Mouse (Mus musculus) midbrain, embryonic 13.5 days (tissue): ENCODE data around the gene Maff. TPM values are rescaled to one million over a fixed set of nuclear protein-coding genes. Genes with fewer than 3 reads are reported as not detected.

Source experiments
- ATAC-seq: fragments of 200-750 bp; cut with Nextera tagmentation; 2 replicates; pipeline ENCODE4 v1.8.0; 2017; ENCODE audit warnings: mild to moderate bottlenecking, moderate TSS enrichment, moderate library complexity
- H3K27ac ChIP-seq: fragments of 300-500 bp; sonication (generic); 2 replicates; pipeline ENCODE4 v1.5.1; 2015; ENCODE audit warnings: inconsistent platforms, mild to moderate bottlenecking, moderate library complexity
- H3K27me3 ChIP-seq: fragments of 300-500 bp; sonication (generic); 2 replicates; pipeline ENCODE4 v1.6.1; 2015; ENCODE audit warnings: mild to moderate bottlenecking, inconsistent platforms
- H3K36me3 ChIP-seq: fragments of 300-500 bp; sonication (generic); 2 replicates; pipeline ENCODE4 v1.6.1; 2015; ENCODE audit warnings: mild to moderate bottlenecking, inconsistent platforms
- H3K4me1 ChIP-seq: fragments of 300-500 bp; sonication (generic); replicated peaks from 2 replicates; pipeline ENCODE4 v1.6.1; 2015; ENCODE audit warnings: inconsistent platforms
- H3K4me2 ChIP-seq: fragments of 300-500 bp; sonication (generic); replicated peaks from 2 replicates; pipeline ENCODE4 v1.6.1; 2015; ENCODE audit warnings: moderate library complexity, mild to moderate bottlenecking, inconsistent platforms
- H3K4me3 ChIP-seq: fragments of 300-500 bp; sonication (generic); replicated peaks from 2 replicates; pipeline ENCODE4 v1.5.1; 2015; ENCODE audit warnings: mild to moderate bottlenecking, inconsistent platforms
- H3K9ac ChIP-seq: fragments of 300-500 bp; sonication (generic); replicated peaks from 2 replicates; pipeline ENCODE4 v1.6.1; 2015; ENCODE audit warnings: mild to moderate bottlenecking, inconsistent platforms
- H3K9me3 ChIP-seq: fragments of 300-500 bp; sonication (generic); 2 replicates; pipeline ENCODE4 v1.6.1; 2016; ENCODE audit warnings: mild to moderate bottlenecking, inconsistent platforms
- WGBS: fragments of 180-500 bp; shearing (Covaris S2); methylation state at CpG from one replicate; pipeline ENCODE4 v1.1.7; 2015; 5-methylcytosine and 5-hydroxymethylcytosine counted together
- polyA plus RNA-seq: library from polyadenylated mRNA; unstranded; fragments of >200 nt; fragmentation: Nextera tagmentation; extraction: Ambion mirVana; gene quantifications from 2 replicates; pipeline ENCODE4 v1.2.1, GENCODE M21; 2015

The Maff gene
- polyA plus RNA-seq, 1 experiment from 2014 or later: 0.79 TPM

DNA sequence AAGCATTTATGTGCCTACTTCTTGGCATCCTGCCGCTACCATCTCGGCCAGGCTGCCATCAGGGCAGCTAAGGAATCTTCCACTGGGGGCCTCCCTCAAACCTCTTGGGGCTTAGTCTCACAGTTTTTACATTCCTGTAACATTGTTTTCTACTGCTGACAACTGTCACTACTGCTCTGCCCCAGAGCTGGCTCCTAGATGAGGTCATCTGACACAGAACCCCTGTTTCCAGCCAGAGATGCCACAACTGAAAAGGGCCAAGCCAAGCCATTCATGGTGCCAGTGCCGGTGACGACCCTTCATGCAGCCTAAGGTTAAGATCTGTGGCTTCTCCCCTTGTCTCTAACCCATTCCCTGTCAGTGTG lies 22.6 kb upstream of the Maff start:
- H3K9ac ChIP-seq: no peak overlapping the region
- no peaks in the 10 kb centered on the region for H3K9me3 ChIP-seq
- 83% methylated on average over 4 of the region's 4 CpGs for WGBS
- H3K4me1 ChIP-seq: peaks cover 27% of the 10 kb centered on the region
- no peaks in the 10 kb centered on the region for H3K36me3 ChIP-seq
- no peak overlapping the region for H3K4me2 ChIP-seq
- 0 out of 2 replicates have a peak overlapping the region, but pooled peaks have one; percentile 10 for H3K27ac ChIP-seq
- ATAC-seq: no peak
- H3K27me3 ChIP-seq: no peaks in the 10 kb centered on the region
- no peak overlapping the region for H3K4me3 ChIP-seq

DNA sequence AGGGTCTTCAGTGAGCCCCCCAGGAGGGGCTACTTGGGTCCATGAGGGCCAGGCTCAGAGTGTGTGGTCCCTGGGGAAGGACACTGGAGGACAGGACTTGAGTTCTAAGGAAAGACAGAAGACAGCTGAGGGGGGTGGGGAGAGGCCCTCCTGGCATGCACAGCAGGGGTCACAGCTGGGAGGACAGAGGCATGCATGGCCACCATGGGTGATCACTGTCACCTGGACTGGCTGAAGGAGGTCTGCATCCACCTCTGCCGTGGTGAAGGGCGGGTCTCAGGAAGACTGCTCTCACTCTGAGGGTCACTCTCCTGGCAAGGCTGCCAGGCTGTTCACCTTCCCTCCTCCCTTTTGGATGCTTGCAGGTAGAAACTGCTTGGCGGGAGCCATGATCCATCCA lies 22.0 kb upstream of the Maff start:
- ATAC-seq: no peak
- WGBS: 77% methylated on average over 3 of the region's 3 CpGs

GRCm38 (mm10) chr15:79325742-79326141 lies 20.7 kb upstream of the Maff start:
- ATAC-seq: no peak
- H3K4me3 ChIP-seq: no peak overlapping the region
- 84% methylated on average over 3 of the region's 3 CpGs for WGBS
- 0 out of 2 replicates have a peak overlapping the region, but pooled peaks have one; percentile 22 for H3K4me2 ChIP-seq
- H3K9ac ChIP-seq: 0 out of 2 replicates have a peak overlapping the region, but pooled peaks have one; percentile 28
- no peaks in the 10 kb centered on the region for H3K36me3 ChIP-seq
- no peaks in the 10 kb centered on the region for H3K9me3 ChIP-seq
- H3K27me3 ChIP-seq: no peaks in the 10 kb centered on the region
- H3K4me1 ChIP-seq: peaks cover 27% of the 10 kb centered on the region
- no peak overlapping the region for H3K27ac ChIP-seq

More for the DNA sequence above, 22.0 kb upstream of the Maff start:
- no peak overlapping the region for H3K4me3 ChIP-seq
- no peaks in the 10 kb centered on the region for H3K9me3 ChIP-seq
- peaks cover 27% of the 10 kb centered on the region for H3K4me1 ChIP-seq
- H3K9ac ChIP-seq: no peak overlapping the region
- 0 out of 2 replicates have a peak overlapping the region, but pooled peaks have one; percentile 10 for H3K27ac ChIP-seq
- no peak overlapping the region for H3K4me2 ChIP-seq
- H3K27me3 ChIP-seq: no peaks in the 10 kb centered on the region
- H3K36me3 ChIP-seq: no peaks in the 10 kb centered on the region

- Histone ChIP-seq H3K36me3 (no peaks in the 10 kb centered on the region), H3K27me3 (no peaks in the 10 kb centered on the region), H3K27ac (0 out of 2 replicates have a peak overlapping the region, but pooled peaks have one; percentile 89), H3K4me3 (no peak overlapping the region), H3K9ac (no peak overlapping the region), H3K4me1 (peaks cover 27% of the 10 kb centered on the region), H3K4me2 (peak overlapping the region; percentile 22; the same call in 1 of the 2 replicates), H3K9me3 (no peaks in the 10 kb centered on the region)
- WGBS: 73% methylated on average over 4 of the region's 4 CpGs
- ATAC-seq: no peak
These were observed 20.2 kb upstream of the Maff start for GRCm38 (mm10) chr15:79326264-79326663.

DNA sequence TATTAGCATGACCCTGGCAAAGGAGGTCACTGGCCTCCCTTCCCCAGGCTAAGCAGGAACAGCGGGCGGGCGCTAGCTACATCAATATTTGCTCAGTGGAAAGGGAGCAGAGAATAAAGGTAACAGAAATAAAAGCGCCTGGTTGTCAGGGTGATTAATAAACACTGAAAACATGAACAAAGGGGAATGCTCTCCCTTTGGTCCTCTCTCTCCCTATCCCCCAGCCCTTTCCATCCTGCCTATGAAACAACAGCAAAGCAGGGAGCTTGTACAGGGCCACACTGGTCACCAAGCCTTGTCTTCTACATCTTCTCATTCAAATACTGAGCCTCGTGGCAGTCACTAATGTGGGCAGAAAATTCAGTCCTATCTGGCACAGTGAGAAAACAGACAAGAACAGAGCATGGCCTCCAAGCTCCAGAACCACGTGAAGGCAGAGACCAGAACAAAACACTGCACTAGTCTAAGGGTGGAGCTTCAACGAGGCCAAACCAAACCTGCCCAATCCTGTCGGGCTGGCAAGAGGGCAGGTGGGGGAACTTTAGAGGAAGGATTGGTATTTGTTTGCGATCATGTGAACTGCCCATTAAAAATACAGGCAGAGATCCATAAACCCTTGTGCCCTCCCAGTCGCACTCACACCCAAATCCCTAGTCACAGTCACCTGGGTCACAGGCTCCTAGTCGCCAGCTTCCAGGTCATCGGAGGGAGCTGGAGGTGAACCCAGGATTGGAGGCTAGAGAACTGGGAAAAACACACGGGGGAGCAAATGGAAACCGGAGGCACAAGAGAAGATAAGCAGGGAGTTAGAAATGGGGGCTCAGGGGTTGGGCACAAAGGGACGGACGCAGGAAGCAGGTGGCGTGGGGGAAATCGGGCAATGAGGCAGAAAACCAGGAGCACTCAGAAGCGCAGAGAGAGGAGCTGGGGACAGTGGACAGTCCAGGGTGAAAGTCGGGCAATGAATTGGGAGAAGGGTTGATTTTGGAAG lies 19.2 kb upstream of the Maff start:
- peak overlapping the region; percentile 49 for H3K4me3 ChIP-seq
- peak; percentile 24; the same call in 1 of the 2 replicates for ATAC-seq
- 6% methylated on average over 20 of the region's 20 CpGs for WGBS
- no peaks in the 10 kb centered on the region for H3K9me3 ChIP-seq
- peak overlapping the region; percentile 75 for H3K9ac ChIP-seq
- H3K27me3 ChIP-seq: no peaks in the 10 kb centered on the region
- H3K4me1 ChIP-seq: peaks cover 27% of the 10 kb centered on the region
- peak overlapping the region; percentile 74 for H3K4me2 ChIP-seq
- peak overlapping the region; percentile 89 for H3K27ac ChIP-seq
- H3K36me3 ChIP-seq: no peaks in the 10 kb centered on the region

DNA sequence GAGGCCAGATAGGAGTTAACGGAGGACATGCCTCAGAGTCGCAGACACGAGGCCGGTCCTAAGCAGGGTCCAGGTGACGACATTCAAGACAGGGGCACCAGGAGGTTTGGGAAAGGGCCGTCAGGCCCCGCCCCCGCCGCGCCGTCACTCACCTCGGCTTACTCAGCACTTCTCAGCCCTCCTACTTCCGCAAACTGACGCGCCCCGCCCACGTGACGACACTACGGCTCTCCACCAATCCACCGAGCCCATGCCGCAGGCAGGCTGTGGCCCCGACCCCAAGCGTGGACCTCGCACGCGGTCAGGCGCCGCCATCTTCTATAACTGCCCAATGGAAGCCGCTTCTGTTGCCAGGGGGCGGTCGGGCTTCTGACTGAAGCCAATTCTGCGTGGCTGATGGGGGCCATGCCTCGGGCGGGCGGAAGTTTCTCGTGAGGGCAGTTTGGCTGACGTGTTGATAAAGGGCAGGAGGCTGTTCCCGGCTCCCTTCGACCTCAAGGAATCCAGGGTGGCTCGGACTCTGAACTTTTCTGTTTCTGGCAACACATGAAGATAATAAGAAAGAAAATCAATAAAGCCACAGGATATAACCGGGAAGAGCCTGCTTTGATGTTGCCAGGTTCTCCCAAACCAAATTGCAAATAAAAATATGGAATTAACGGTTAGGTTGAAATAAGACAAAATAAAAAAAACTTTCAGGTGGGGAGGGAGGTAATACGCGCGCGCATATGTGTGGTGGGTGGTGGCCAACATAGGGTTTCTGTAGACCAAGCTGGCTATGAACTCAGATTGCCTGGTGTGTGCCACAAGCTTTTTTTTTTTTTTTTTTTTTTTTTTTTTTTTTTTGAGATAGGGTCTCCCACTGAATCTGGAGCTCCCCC lies 18.1 kb upstream of the Maff start, which contains the start of gene Pla2g6:
Pla2g6 (minus strand) TSS at position 333 of the 881 bp plus-strand sequence.
- peak within 1 kb of the TSS; percentile 49 for H3K4me3 ChIP-seq
- peak within 1 kb of the TSS; percentile 89 for H3K27ac ChIP-seq
- peak; percentile 97 for ATAC-seq
- peaks cover 27% of the 10 kb centered on the region for H3K4me1 ChIP-seq
- no peaks in the 10 kb centered on the region for H3K9me3 ChIP-seq
- H3K36me3 ChIP-seq: no peaks in the 10 kb centered on the region
- peak within 1 kb of the TSS; percentile 75 for H3K9ac ChIP-seq
- peak within 1 kb of the TSS; percentile 74 for H3K4me2 ChIP-seq
- no peaks in the 10 kb centered on the region for H3K27me3 ChIP-seq
- 5% methylated on average over 46 of the region's 46 CpGs for WGBS

DNA sequence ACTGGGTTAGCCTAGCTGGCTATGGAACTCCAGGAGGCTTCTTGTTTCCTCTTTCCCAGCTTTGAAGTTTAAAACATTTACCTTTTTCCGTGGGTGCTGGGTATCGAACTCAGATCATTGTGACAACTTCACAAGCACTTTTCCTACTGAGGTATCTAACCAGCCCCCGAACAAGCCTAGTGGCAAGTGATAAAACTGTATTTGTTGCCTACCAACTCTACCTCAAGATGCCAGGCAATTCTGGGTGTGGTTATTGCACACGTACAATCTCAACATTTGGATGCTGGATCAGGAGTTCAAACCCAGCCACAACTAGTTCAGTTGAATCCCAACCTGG lies 17.5 kb upstream of the Maff start:
- ATAC-seq: no peak
- Histone ChIP-seq H3K4me1 (peaks cover 27% of the 10 kb centered on the region), H3K27me3 (no peaks in the 10 kb centered on the region), H3K9me3 (no peaks in the 10 kb centered on the region), H3K9ac (no peak overlapping the region), H3K27ac (no peak overlapping the region), H3K36me3 (no peaks in the 10 kb centered on the region), H3K4me2 (peak overlapping the region; percentile 74; the same call in 1 of the 2 replicates), H3K4me3 (no peak overlapping the region)
- 93% methylated on average over 4 of the region's 4 CpGs for WGBS

DNA sequence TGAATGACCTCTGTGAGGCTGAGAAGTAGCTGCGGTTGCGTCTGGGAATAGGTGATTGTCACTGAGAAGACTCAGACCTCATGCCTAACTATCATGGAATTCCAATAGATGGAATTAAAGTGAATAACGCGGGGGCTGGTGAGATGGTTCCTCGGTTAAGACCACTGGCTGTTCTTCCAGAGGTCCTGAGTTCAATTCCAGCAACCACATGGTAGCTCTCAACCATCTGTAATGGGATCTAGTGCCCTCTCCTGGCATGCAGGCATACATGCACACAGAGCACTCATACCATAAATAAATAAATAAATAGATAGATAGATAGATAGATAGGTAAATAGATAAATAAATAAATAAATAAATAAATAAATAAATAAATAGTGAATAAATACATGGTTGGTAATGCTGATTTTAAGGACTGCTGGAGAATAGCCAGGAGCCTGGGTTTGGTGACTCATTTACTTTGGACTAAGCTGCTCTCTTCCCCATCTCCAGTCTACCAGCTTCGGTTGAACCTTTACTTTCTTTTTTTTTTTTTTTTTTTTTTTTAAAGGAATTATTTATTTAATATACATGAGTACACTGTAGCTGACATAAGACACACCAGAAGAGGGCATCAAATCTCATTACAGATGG lies 17.0 kb upstream of the Maff start:
- no peak overlapping the region for H3K27ac ChIP-seq
- H3K4me2 ChIP-seq: no peak overlapping the region
- ATAC-seq: no peak
- H3K9me3 ChIP-seq: no peaks in the 10 kb centered on the region
- H3K9ac ChIP-seq: no peak overlapping the region
- 91% methylated on average over 6 of the region's 6 CpGs for WGBS
- H3K36me3 ChIP-seq: no peaks in the 10 kb centered on the region
- no peaks in the 10 kb centered on the region for H3K27me3 ChIP-seq
- no peak overlapping the region for H3K4me3 ChIP-seq
- peaks cover 27% of the 10 kb centered on the region for H3K4me1 ChIP-seq

DNA sequence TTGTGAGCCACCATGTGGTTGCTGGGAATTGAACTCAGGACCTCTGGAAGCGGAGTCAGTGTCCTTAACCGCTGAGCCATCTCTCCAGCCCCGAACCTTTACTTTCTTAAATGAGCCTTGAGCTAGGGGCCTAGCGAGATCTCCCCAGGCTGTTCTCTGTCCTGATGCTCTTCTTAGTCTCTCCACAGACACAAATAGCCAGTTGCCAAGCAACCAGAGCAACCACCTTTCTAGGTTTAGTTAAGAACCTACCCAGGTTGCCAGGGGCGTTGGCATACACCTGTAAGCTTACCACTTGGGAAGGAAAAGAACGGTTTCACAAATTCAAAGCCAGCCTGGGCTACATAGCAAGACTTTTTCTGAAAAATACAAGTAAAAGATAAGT lies 16.4 kb upstream of the Maff start:
- Histone ChIP-seq H3K36me3 (no peaks in the 10 kb centered on the region), H3K4me1 (peaks cover 29% of the 10 kb centered on the region), H3K9me3 (no peaks in the 10 kb centered on the region), H3K9ac (no peak overlapping the region), H3K27ac (no peak overlapping the region), H3K4me2 (no peak overlapping the region), H3K27me3 (no peaks in the 10 kb centered on the region), H3K4me3 (no peak overlapping the region)
- no peak for ATAC-seq
- WGBS: 88% methylated on average over 6 of the region's 6 CpGs

DNA sequence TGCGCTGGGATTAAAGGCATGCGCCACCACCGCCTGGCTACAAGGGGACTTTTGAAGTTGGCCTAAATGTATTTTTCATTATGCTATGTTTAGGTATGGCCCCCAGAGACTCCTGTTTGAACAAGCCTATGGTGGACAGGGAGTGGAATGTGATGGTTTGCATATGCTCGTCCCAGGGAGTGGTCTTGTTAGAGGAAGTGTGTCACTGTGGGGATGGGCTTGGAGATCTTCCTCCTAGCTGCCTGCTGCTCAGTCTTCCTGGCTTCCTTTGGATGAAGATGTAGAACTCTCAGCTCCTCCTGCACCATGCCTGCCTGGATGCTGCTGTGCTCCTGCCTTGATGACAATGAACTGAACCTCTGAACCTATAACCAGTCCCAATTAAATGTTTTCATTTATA lies 15.9 kb upstream of the Maff start:
- no peak overlapping the region for H3K9ac ChIP-seq
- no peak overlapping the region for H3K4me2 ChIP-seq
- ATAC-seq: no peak
- H3K4me3 ChIP-seq: no peak overlapping the region
- no peak overlapping the region for H3K27ac ChIP-seq
- no peaks in the 10 kb centered on the region for H3K36me3 ChIP-seq
- H3K9me3 ChIP-seq: no peaks in the 10 kb centered on the region
- WGBS: 79% methylated on average over 4 of the region's 4 CpGs
- no peaks in the 10 kb centered on the region for H3K27me3 ChIP-seq
- H3K4me1 ChIP-seq: peaks cover 29% of the 10 kb centered on the region

DNA sequence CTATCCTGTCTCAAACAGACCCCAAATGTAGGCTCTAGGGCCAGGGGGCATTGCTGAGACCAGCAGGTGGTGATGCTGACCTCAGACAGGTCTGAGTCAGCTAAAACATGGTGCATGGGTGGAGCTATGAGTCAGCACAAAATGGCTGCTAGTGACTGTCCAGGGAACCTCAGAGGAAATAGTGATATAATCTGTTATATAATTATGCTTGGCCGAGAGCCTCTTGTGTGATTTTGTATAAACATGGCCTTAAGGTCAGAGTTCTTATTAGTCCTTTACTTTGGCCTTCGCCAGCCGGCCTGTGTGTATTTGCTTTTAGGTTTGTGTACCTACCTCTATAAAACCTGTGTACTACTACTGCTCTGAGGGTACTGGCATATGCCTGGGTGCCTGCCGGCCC lies 13.0 kb upstream of the Maff start:
- no peak overlapping the region for H3K4me2 ChIP-seq
- 79% methylated on average over 4 of the region's 4 CpGs for WGBS

More for the DNA sequence above, 13.0 kb upstream of the Maff start:
- H3K4me3 ChIP-seq: no peak overlapping the region
- no peak overlapping the region for H3K9ac ChIP-seq
- ATAC-seq: no peak
- H3K36me3 ChIP-seq: no peaks in the 10 kb centered on the region
- no peaks in the 10 kb centered on the region for H3K27me3 ChIP-seq
- H3K9me3 ChIP-seq: no peaks in the 10 kb centered on the region
- peaks cover 9% of the 10 kb centered on the region for H3K4me1 ChIP-seq
- no peak overlapping the region for H3K27ac ChIP-seq
